In the genomic region with DNA sequence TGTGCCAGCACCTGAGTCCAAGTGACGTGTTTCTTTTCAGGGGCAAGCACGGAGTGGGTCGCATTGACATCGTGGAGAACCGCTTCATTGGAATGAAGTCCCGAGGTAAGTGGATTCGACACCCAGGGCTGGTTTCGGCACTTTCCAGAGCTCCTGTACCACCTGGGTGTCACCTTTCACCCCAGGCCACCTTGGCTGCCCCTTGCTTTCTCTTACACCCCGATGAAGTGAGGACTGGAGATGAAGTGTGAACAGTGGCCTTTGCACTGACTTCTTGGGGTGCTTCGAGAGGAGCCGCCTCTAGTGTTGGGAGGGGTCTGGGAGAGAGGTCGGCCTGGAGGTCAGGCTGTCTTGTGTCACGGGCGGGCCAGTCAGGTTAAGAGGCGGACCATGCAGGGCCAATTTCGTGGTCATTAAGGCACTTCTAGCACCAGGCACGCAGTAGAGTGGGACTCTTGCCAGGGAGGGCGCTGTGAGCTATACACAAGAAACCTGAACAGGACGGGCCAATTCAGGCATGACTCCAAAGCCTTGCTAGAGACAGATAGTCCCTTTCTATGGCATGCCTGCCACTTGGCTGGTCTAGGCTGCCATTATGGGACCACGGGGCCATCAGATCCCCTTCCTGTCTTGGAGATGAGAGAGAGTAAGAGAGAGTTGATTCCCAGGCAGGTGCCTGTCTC, we compare ENCODE assay signal across 10 mouse cellular contexts. TPM values are rescaled to one million over a fixed set of nuclear protein-coding genes. Genes with fewer than 3 reads are reported as not detected.
DNase-seq lines count a peak whose midpoint lies in the region; ATAC-seq and TF ChIP-seq lines count a peak whose summit lies in the region.
"Had no signal": no experiment of that assay in that cellular context is flagged by ENCODE, and none has a peak within 500 bp of the region (broad histone marks: within the 10 kb centered on the region; RNA-seq: fewer than 3 reads in every experiment).

No protein-coding gene starts in this region.

- H3K4me2 ChIP-seq in forebrain, postnatal 0 days (ENCODE audit: low read depth): no peak overlapping the region
- H3K4me2 ChIP-seq in forebrain, embryonic 15.5 days (replicated peaks): no peak overlapping the region
- H3K4me2 ChIP-seq in midbrain, embryonic 14.5 days (ENCODE audit: low read length): no peak overlapping the region
- no peak overlapping the region for H3K4me2 ChIP-seq in midbrain, embryonic 15.5 days
- no peak overlapping the region for H3K4me2 ChIP-seq in midbrain, postnatal 0 days (ENCODE audit: low read depth, low read length, poor library complexity, severe bottlenecking)

- no peak overlapping the region for H3K4me3 ChIP-seq in forebrain, postnatal 0 days (ENCODE audit: low read depth, low read length)
- no peak overlapping the region for H3K4me3 ChIP-seq in forebrain, embryonic 15.5 days
- H3K4me3 ChIP-seq in midbrain, embryonic 14.5 days (replicated peaks; ENCODE audit: low read depth, low read length): no peak overlapping the region
- H3K4me3 ChIP-seq in midbrain, embryonic 15.5 days: no peak overlapping the region
- H3K4me3 ChIP-seq in midbrain, postnatal 0 days (ENCODE audit: low read depth, low read length): no peak overlapping the region

- H3K4me1 ChIP-seq in forebrain, postnatal 0 days (ENCODE audit: insufficient read depth): peaks cover 8% of the 10 kb centered on the region
- peaks cover 73% of the 10 kb centered on the region for H3K4me1 ChIP-seq in forebrain, embryonic 15.5 days
- peaks cover 54% of the 10 kb centered on the region for H3K4me1 ChIP-seq in midbrain, embryonic 14.5 days (ENCODE audit: control insufficient read depth, insufficient read depth, low read length)
- peaks cover 46% of the 10 kb centered on the region for H3K4me1 ChIP-seq in midbrain, embryonic 15.5 days
- H3K4me1 ChIP-seq in midbrain, postnatal 0 days (ENCODE audit: insufficient read depth, low read length): no peaks in the 10 kb centered on the region

- no peak for ATAC-seq in forebrain, postnatal 0 days
- ATAC-seq in forebrain, embryonic 15.5 days (replicated peaks): no peak
- ATAC-seq in midbrain, embryonic 14.5 days (ENCODE audit: low FRiP score, low TSS enrichment): no peak
- ATAC-seq in midbrain, embryonic 15.5 days (replicated peaks): no peak
- no peak for ATAC-seq in midbrain, postnatal 0 days (ENCODE audit: low FRiP score)

- no peak for DNase-seq in forebrain, postnatal 0 days
- peak; percentile 69 for DNase-seq in midbrain, embryonic 14.5 days
- peak; percentile 81 for DNase-seq in embryo, embryonic 10.5 days (ENCODE audit: low spot score)
- DNase-seq in midbrain, postnatal 0 days (ENCODE audit: low spot score): peak; percentile 86
- no peak for DNase-seq in left cerebral cortex, adult 18-20 months (ENCODE audit: low spot score in 2 of 2)
- no peak for DNase-seq in c-Kit-positive CD71-positive TER-119-positive erythroid progenitor cells, embryonic 14.5 days (ENCODE audit: low spot score)
- DNase-seq: heart, adult 11 months; layer of hippocampus, postnatal 36 days had no signal

- peaks cover 38% of the 10 kb centered on the region for H3K27me3 ChIP-seq in forebrain, postnatal 0 days (ENCODE audit: insufficient read depth, low read length)
- H3K27me3 ChIP-seq in forebrain, embryonic 15.5 days: peaks cover 58% of the 10 kb centered on the region
- H3K27me3 ChIP-seq in midbrain, embryonic 14.5 days (ENCODE audit: control insufficient read depth, insufficient read depth, low read length): peaks cover 46% of the 10 kb centered on the region
- H3K27me3 ChIP-seq in midbrain, embryonic 15.5 days (replicated peaks): peaks cover 49% of the 10 kb centered on the region
- H3K27me3 ChIP-seq in midbrain, postnatal 0 days (ENCODE audit: insufficient read depth, low read length): peaks cover 19% of the 10 kb centered on the region

- H3K36me3 ChIP-seq in forebrain, postnatal 0 days (ENCODE audit: insufficient read depth): no peaks in the 10 kb centered on the region
- H3K36me3 ChIP-seq in forebrain, embryonic 15.5 days: no peaks in the 10 kb centered on the region
- no peaks in the 10 kb centered on the region for H3K36me3 ChIP-seq in midbrain, embryonic 14.5 days (ENCODE audit: control insufficient read depth, insufficient read depth, low read length)
- H3K36me3 ChIP-seq in midbrain, embryonic 15.5 days (replicated peaks): no peaks in the 10 kb centered on the region
- no peaks in the 10 kb centered on the region for H3K36me3 ChIP-seq in midbrain, postnatal 0 days (ENCODE audit: insufficient read depth, low read length)

- peak; percentile 29; the same call in 1 of the 2 replicates for TF ChIP-seq CTCF in forebrain, postnatal 0 days (IDR thresholded peaks at IDR 0.05; ENCODE audit: low read depth)
- TF ChIP-seq CTCF in midbrain, postnatal 0 days (IDR thresholded peaks at IDR 0.05): peak; percentile 40

- H3K27ac ChIP-seq in forebrain, postnatal 0 days (ENCODE audit: low read depth, low read length): no peak overlapping the region
- no peak overlapping the region for H3K27ac ChIP-seq in forebrain, embryonic 15.5 days (replicated peaks)
- no peak overlapping the region for H3K27ac ChIP-seq in midbrain, embryonic 14.5 days (replicated peaks; ENCODE audit: low read depth, low read length)
- no peak overlapping the region for H3K27ac ChIP-seq in midbrain, embryonic 15.5 days
- H3K27ac ChIP-seq in midbrain, postnatal 0 days (ENCODE audit: low read depth, low read length): no peak overlapping the region

- no peaks in the 10 kb centered on the region for H3K9me3 ChIP-seq in forebrain, postnatal 0 days (ENCODE audit: low read length)
- no peaks in the 10 kb centered on the region for H3K9me3 ChIP-seq in forebrain, embryonic 15.5 days
- no peaks in the 10 kb centered on the region for H3K9me3 ChIP-seq in midbrain, embryonic 14.5 days (ENCODE audit: control insufficient read depth, low read length)
- no peaks in the 10 kb centered on the region for H3K9me3 ChIP-seq in midbrain, embryonic 15.5 days
- no peaks in the 10 kb centered on the region for H3K9me3 ChIP-seq in midbrain, postnatal 0 days (ENCODE audit: low read length)

- no peak overlapping the region for H3K9ac ChIP-seq in forebrain, postnatal 0 days
- no peak overlapping the region for H3K9ac ChIP-seq in forebrain, embryonic 15.5 days (replicated peaks)
- H3K9ac ChIP-seq in midbrain, embryonic 14.5 days (replicated peaks; ENCODE audit: low read length): no peak overlapping the region
- H3K9ac ChIP-seq in midbrain, embryonic 15.5 days: no peak overlapping the region
- H3K9ac ChIP-seq in midbrain, postnatal 0 days (replicated peaks; ENCODE audit: low read length, poor library complexity, severe bottlenecking): no peak overlapping the region

- 51% methylated on average over 20 of the region's 20 CpGs for WGBS in forebrain, postnatal 0 days
- WGBS in forebrain, embryonic 15.5 days: 49% methylated on average over 20 of the region's 20 CpGs
- WGBS in midbrain, embryonic 14.5 days: 34% methylated on average over 20 of the region's 20 CpGs
- WGBS in midbrain, embryonic 15.5 days: 41% methylated on average over 20 of the region's 20 CpGs
- 41% methylated on average over 20 of the region's 20 CpGs for WGBS in midbrain, postnatal 0 days

RNA-seq across cellular contexts. Expression of a gene that starts 31.6 kb away (rescaled TPM):
- 16.2 and 18.0 TPM in 2 replicates for total RNA-seq in forebrain, postnatal 0 days (2014; rRNA removed)
- polyA plus RNA-seq in forebrain, postnatal 0 days (2015; fragmentation: Nextera tagmentation; extraction: Ambion mirVana): 11.8 and 17.9 TPM in 2 replicates
- polyA plus RNA-seq in forebrain, embryonic 15.5 days (2015; fragmentation: Nextera tagmentation; extraction: Ambion mirVana): 4.5 and 6.3 TPM in 2 replicates
- 7.4 and 8.5 TPM in 2 replicates for polyA plus RNA-seq in midbrain, embryonic 14.5 days (2014; fragmentation: Nextera tagmentation; extraction: Ambion mirVana)
- polyA plus RNA-seq in midbrain, embryonic 15.5 days (2015; fragmentation: Nextera tagmentation; extraction: Ambion mirVana): 7.6 and 9.4 TPM in 2 replicates
- total RNA-seq in midbrain, postnatal 0 days (2014; rRNA removed): 17.4 and 24.9 TPM in 2 replicates
- 26.4 and 30.3 TPM in 2 replicates for polyA plus RNA-seq in midbrain, postnatal 0 days (2015; fragmentation: Nextera tagmentation; extraction: Ambion mirVana)
- 10 to 100 TPM; 44.0 to 49.5 TPM for total RNA-seq in left cerebral cortex, adult 18-20 months (2021)

Comparison
In these comparisons a context has a peak if more than half of its experiments do, and no peak if none do; other contexts are left out.
1. DNase-seq: peak in midbrain, embryonic 14.5 days (single experiment), embryo, embryonic 10.5 days (single experiment) and midbrain, postnatal 0 days (single experiment); none in forebrain, postnatal 0 days (single experiment), left cerebral cortex, adult 18-20 months (0 of 2) and c-Kit-positive CD71-positive TER-119-positive erythroid progenitor cells, embryonic 14.5 days (single experiment).